Mouse (Mus musculus) forebrain, embryonic 12.5 days (tissue): Measurements from ENCODE around the gene Klk1b3. TPM values are rescaled to one million over a fixed set of nuclear protein-coding genes. Genes with fewer than 3 reads are reported as not detected.
"Not testable (repeated sequence)": the region's sequence is repeated elsewhere in the genome, so short reads cannot be mapped to it uniquely, and the experiment has no call there.

Experiments used
- ATAC-seq: fragments of 200-750 bp; cut with Nextera tagmentation; 2 replicates; pipeline ENCODE4 v1.8.0; 2017; ENCODE audit warnings: moderate TSS enrichment; ENCODE audit not compliant: low FRiP score
- H3K27ac ChIP-seq: fragments of 300-500 bp; sonication (generic); 2 replicates; pipeline ENCODE4 v1.5.1; 2016; ENCODE audit warnings: mild to moderate bottlenecking
- H3K27me3 ChIP-seq: fragments of 300-500 bp; sonication (generic); 2 replicates; pipeline ENCODE4 v1.6.1; 2016; ENCODE audit warnings: mild to moderate bottlenecking
- H3K36me3 ChIP-seq: fragments of 300-500 bp; sonication (generic); replicated peaks from 2 replicates; pipeline ENCODE4 v1.6.1; 2016; ENCODE audit warnings: mild to moderate bottlenecking
- H3K4me1 ChIP-seq: fragments of 300-500 bp; sonication (generic); 2 replicates; pipeline ENCODE4 v1.6.1; 2016
- H3K4me2 ChIP-seq: fragments of 300-500 bp; sonication (generic); 2 replicates; pipeline ENCODE4 v1.6.1; 2016; ENCODE audit warnings: mild to moderate bottlenecking, moderate library complexity
- H3K4me3 ChIP-seq: fragments of 300-500 bp; sonication (generic); replicated peaks from 2 replicates; pipeline ENCODE4 v1.5.1; 2016; ENCODE audit warnings: mild to moderate bottlenecking
- H3K9ac ChIP-seq: fragments of 300-500 bp; sonication (generic); 2 replicates; pipeline ENCODE4 v1.6.1; 2016; ENCODE audit warnings: mild to moderate bottlenecking
- H3K9me3 ChIP-seq: fragments of 300-500 bp; sonication (generic); 2 replicates; pipeline ENCODE4 v1.6.1; 2016
- WGBS: fragments of 180-500 bp; shearing (Covaris S2); methylation state at CpG from one replicate; pipeline ENCODE4 v1.1.7; 2016; 5-methylcytosine and 5-hydroxymethylcytosine counted together
- polyA plus RNA-seq: library from polyadenylated mRNA; unstranded; fragments of >200 nt; fragmentation: Nextera tagmentation; extraction: Ambion mirVana; gene quantifications from 2 replicates; pipeline ENCODE4 v1.2.1, GENCODE M21; 2016

Klk1b3 gene
- polyA plus RNA-seq, 1 experiment from 2014 or later: not detected

- Histone ChIP-seq H3K9me3 (no peaks in the 10 kb centered on the region), H3K27me3 (no peaks in the 10 kb centered on the region), H3K27ac (no peak overlapping the region), H3K4me1 (peaks cover 7% of the 10 kb centered on the region), H3K4me3 (no peak overlapping the region), H3K4me2 (no peak overlapping the region), H3K9ac (no peak overlapping the region), H3K36me3 (no peaks in the 10 kb centered on the region)
- 52% methylated on average over 1 of the region's 1 CpGs for WGBS
- ATAC-seq: no peak
Observed at GRCm38 (mm10) chr7:44240712-44241111, 42.7 kb downstream of the Klk1b3 start.

DNA sequence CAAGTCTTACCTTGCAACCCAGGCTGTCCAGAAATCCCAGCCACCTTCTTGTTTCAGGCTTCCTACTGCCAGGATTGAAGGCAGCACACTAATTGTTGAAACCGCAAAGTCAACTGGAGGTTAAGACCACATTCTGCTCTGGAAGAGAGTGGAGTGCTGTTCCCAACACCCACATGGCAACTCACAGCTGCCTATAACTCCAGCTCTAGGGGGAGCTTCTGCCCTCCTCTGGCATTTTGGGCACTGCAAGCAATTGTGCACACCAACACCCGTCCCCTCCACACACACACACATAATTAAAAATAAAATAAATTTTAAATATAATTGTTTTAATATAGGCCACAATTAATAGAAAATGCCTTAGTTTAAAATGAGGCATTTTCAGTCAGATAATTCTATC, 43.2 kb downstream of the Klk1b3 start:
- Histone ChIP-seq H3K9ac (no peak overlapping the region), H3K27me3 (no peaks in the 10 kb centered on the region), H3K27ac (no peak overlapping the region), H3K9me3 (no peaks in the 10 kb centered on the region), H3K36me3 (no peaks in the 10 kb centered on the region), H3K4me1 (peaks cover 8% of the 10 kb centered on the region), H3K4me3 (no peak overlapping the region), H3K4me2 (no peak overlapping the region)
- no peak for ATAC-seq
- 71% methylated on average over 2 of the region's 2 CpGs for WGBS

GRCm38 (mm10) chr7:44244080-44244479, 46.1 kb downstream of the Klk1b3 start:
- Histone ChIP-seq H3K27me3 (no peaks in the 10 kb centered on the region), H3K36me3 (peaks cover 13% of the 10 kb centered on the region), H3K27ac (no peak overlapping the region), H3K4me3 (no peak overlapping the region), H3K4me2 (no peak overlapping the region), H3K4me1 (peaks cover 23% of the 10 kb centered on the region), H3K9ac (no peak overlapping the region), H3K9me3 (no peaks in the 10 kb centered on the region)
- ATAC-seq: no peak
- 73% methylated on average over 1 of the region's 1 CpGs for WGBS

- no peaks in the 10 kb centered on the region for H3K9me3 ChIP-seq
- H3K36me3 ChIP-seq: peaks cover 34% of the 10 kb centered on the region
- no peaks in the 10 kb centered on the region for H3K27me3 ChIP-seq
- under 1% methylated on average over 62 of the region's 62 CpGs for WGBS
- peak; percentile 89 for ATAC-seq
- peak within 1 kb of the TSS; percentile 91 for H3K27ac ChIP-seq
- peak within 1 kb of the TSS; percentile 87 for H3K4me3 ChIP-seq
- H3K9ac ChIP-seq: peak within 1 kb of the TSS; percentile 93
- H3K4me1 ChIP-seq: peaks cover 26% of the 10 kb centered on the region
- H3K4me2 ChIP-seq: peak within 1 kb of the TSS; percentile 82
Observed at GRCm38 (mm10) chr7:44246055-44246983, 48.3 kb downstream of the Klk1b3 start, which contains the start of the genes 1700028J19Rik and 2410002F23Rik. Gene 1700028J19Rik, minus strand, starts transcription at chr7:44246695. Gene 2410002F23Rik, plus strand, starts transcription at chr7:44246722.

- Histone ChIP-seq H3K27ac (peak overlapping the region; percentile 91), H3K4me3 (peak overlapping the region; percentile 87), H3K36me3 (peaks cover 38% of the 10 kb centered on the region), H3K27me3 (no peaks in the 10 kb centered on the region), H3K4me1 (peaks cover 26% of the 10 kb centered on the region), H3K9me3 (no peaks in the 10 kb centered on the region), H3K9ac (peak overlapping the region; percentile 93), H3K4me2 (peak overlapping the region; percentile 82)
- ATAC-seq: peak; percentile 20
- WGBS: under 1% methylated on average over 23 of the region's 23 CpGs
Observed at GRCm38 (mm10) chr7:44246984-44247470, 49.0 kb downstream of the Klk1b3 start.

DNA sequence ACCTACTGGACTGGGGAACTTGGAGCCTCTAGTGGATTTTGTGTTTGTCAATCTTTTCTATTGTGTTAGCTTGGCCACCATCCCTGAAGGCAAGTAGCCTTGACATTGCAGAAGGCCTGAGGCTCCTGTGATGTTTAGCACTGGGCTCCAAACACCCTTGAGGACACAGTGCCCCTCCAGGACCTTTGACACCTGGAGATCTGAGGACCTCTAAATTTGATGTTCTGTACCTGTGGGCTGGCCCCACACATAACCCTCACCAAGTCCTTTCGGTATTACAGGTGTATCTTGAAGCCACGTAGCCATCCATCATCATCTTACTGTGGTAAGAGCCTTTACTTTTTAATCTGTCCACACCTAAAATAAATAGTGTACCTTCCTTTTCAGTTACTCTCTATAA, 50.0 kb downstream of the Klk1b3 start:
- peaks cover 26% of the 10 kb centered on the region for H3K4me1 ChIP-seq
- H3K4me2 ChIP-seq: peak overlapping the region; percentile 82
- no peaks in the 10 kb centered on the region for H3K27me3 ChIP-seq
- ATAC-seq: no peak
- peaks cover 47% of the 10 kb centered on the region for H3K36me3 ChIP-seq
- WGBS: 94% methylated on average over 2 of the region's 2 CpGs
- H3K9ac ChIP-seq: peak overlapping the region; percentile 93
- H3K27ac ChIP-seq: no peak overlapping the region
- no peaks in the 10 kb centered on the region for H3K9me3 ChIP-seq
- peak overlapping the region; percentile 87 for H3K4me3 ChIP-seq

GRCm38 (mm10) chr7:44249248-44249647, 51.3 kb downstream of the Klk1b3 start:
- H3K4me3 ChIP-seq: no peak overlapping the region
- peaks cover 60% of the 10 kb centered on the region for H3K36me3 ChIP-seq
- 91% methylated on average over 4 of the region's 4 CpGs for WGBS
- peaks cover 26% of the 10 kb centered on the region for H3K4me1 ChIP-seq
- H3K9me3 ChIP-seq: no peaks in the 10 kb centered on the region
- H3K27ac ChIP-seq: no peak overlapping the region
- ATAC-seq: no peak
- H3K27me3 ChIP-seq: no peaks in the 10 kb centered on the region
- H3K9ac ChIP-seq: no peak overlapping the region
- no peak overlapping the region for H3K4me2 ChIP-seq

GRCm38 (mm10) chr7:44250732-44251275, 52.8 kb downstream of the Klk1b3 start:
- H3K27me3 ChIP-seq, H3K9ac ChIP-seq, ATAC-seq, H3K4me3 ChIP-seq, H3K9me3 ChIP-seq, H3K27ac ChIP-seq, H3K4me2 ChIP-seq: not testable (repeated sequence)
- Histone ChIP-seq H3K36me3 (peaks cover 70% of the 10 kb centered on the region), H3K4me1 (peaks cover 18% of the 10 kb centered on the region)
- WGBS: 88% methylated on average over 17 of the region's 17 CpGs

Other genes with a start within 250 kb of the Klk1b3 start
- not detected in 2 replicates for gene Klk1b8, start 247.5 kb upstream of the Klk1b3 start, polyA plus RNA-seq
- not detected in 2 replicates for gene Klk1b1, start 231.4 kb upstream of the Klk1b3 start, polyA plus RNA-seq
- not detected in 2 replicates for gene Klk1b9, start 222.1 kb upstream of the Klk1b3 start, polyA plus RNA-seq
- gene Klk1b11, start 202.3 kb upstream of the Klk1b3 start, polyA plus RNA-seq: not detected in 2 replicates
- gene Klk1b26, start 186.0 kb upstream of the Klk1b3 start, polyA plus RNA-seq: not detected in 2 replicates
- gene Klk1b27, start 145.9 kb upstream of the Klk1b3 start, polyA plus RNA-seq: not detected in 2 replicates
- gene Klk1b21, start 95.9 kb upstream of the Klk1b3 start, polyA plus RNA-seq: not detected in 2 replicates
- gene Klk1b22, start 85.5 kb upstream of the Klk1b3 start, polyA plus RNA-seq: not detected in 2 replicates
- gene Klk1b16, start 61.4 kb upstream of the Klk1b3 start, polyA plus RNA-seq: not detected in 2 replicates
- gene Klk1b24, start 10.0 kb upstream of the Klk1b3 start, polyA plus RNA-seq: not detected in 2 replicates
- not detected in 2 replicates for gene Klk1b4, start 9.2 kb downstream of the Klk1b3 start, polyA plus RNA-seq
- gene Klk1b5, start 17.8 kb downstream of the Klk1b3 start, polyA plus RNA-seq: not detected in 2 replicates
- gene Klk1, start 27.2 kb downstream of the Klk1b3 start, polyA plus RNA-seq: not detected in 2 replicates
- gene Gm36864, start 38.0 kb downstream of the Klk1b3 start, polyA plus RNA-seq: not detected in 2 replicates
- gene 1700028J19Rik, start 48.5 kb downstream of the Klk1b3 start, polyA plus RNA-seq: 1.1 and 1.3 TPM in 2 replicates
- 195 and 203 TPM in 2 replicates for gene 2410002F23Rik, start 48.5 kb downstream of the Klk1b3 start, polyA plus RNA-seq
- 0.11 and 0.17 TPM in 2 replicates for gene Acp4, start 59.2 kb downstream of the Klk1b3 start, polyA plus RNA-seq
- not detected in 2 replicates for gene Gm15517, start 63.3 kb downstream of the Klk1b3 start, polyA plus RNA-seq
- gene Clec11a, start 108.7 kb downstream of the Klk1b3 start, polyA plus RNA-seq: 2.5 and 2.9 TPM in 2 replicates
- 7.7 and 8.0 TPM in 2 replicates for gene Shank1, start 112.1 kb downstream of the Klk1b3 start, polyA plus RNA-seq
- gene Syt3, start 185.9 kb downstream of the Klk1b3 start, polyA plus RNA-seq: 5.5 and 6.6 TPM in 2 replicates
- 0.86 and 1.5 TPM in 2 replicates for gene 1700008O03Rik, start 187.6 kb downstream of the Klk1b3 start, polyA plus RNA-seq
- gene Lrrc4b, start 230.8 kb downstream of the Klk1b3 start, polyA plus RNA-seq: 10.6 and 12.0 TPM in 2 replicates